Mouse (Mus musculus) mature B cell (primary cell): ENCODE data around the gene Tsc22d3.
"Not testable (repeated sequence)": the region's sequence is repeated elsewhere in the genome, so short reads cannot be mapped to it uniquely, and the experiment has no call there.

Experiments used
- in situ Hi-C: fragments of 300-500 bp; cut with MboI; formaldehyde crosslinking; loops from 2 replicates; pipeline ENCODE4 v1.14.3; 2019

Tsc22d3 gene

DNA sequence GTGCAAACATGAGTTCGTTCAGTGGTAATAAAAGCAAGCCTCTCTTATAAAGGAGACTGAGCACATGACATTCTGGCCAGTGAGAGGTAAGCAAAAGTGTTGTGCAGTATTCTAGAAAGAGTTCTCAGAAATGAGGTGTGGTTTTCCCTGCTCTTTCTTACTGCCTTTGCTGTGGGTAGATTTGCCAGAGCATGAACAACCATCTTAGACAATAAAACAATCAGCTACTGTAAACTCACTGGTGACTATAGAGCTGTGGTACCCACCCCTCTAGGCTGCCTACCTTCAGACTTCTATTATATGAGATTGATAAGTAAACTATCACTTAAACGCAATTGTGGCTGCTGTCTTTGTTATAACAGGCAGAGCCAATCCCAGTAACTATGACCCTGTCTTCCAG is 69.1 kb downstream of the Tsc22d3 start:
- in situ Hi-C loops: no loop called here

DNA sequence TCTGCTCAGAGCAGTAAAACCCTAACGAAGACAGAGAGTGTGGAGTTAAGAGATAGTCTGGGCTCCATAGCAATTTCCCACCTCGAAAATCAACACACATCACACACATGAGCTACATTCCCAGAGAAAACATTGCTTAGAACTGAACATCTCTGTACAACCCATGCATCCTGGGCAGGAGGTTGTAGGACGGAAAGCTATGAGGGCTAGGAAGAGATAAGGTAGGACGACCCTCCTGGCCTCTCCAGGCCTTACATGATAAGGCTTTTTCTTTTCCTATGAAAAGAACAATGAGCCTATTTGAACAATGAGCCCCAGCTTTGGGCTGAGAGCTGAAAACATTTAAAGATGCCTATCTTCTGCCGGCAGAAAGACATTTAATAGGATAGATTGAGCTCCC is 69.8 kb downstream of the Tsc22d3 start:
- in situ Hi-C loops: no loop called here

DNA sequence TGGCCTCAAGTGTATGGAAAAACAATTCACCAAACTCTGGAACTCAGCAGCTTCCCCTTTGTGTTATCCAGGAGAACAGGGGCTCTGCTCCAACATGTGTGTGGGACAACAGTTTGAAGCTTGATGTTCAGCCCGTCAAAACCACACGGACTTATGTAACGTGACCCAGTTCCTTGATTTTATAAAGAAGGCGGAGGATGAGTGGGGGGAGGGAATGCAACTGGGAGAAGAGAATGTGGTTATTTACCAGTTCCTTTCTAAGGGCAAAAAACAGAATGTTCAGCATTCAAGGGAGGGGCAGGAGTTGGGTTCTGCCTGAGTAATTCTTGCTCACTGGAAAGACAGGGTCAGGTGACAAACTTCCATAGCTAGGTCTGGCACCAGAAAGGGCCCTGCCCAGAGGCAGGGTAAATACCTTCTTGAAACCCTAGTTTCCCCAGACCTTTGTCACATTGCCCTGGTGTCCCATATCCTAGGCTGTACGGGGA is 71.3 kb downstream of the Tsc22d3 start:
- in situ Hi-C loops: no loop called here

DNA sequence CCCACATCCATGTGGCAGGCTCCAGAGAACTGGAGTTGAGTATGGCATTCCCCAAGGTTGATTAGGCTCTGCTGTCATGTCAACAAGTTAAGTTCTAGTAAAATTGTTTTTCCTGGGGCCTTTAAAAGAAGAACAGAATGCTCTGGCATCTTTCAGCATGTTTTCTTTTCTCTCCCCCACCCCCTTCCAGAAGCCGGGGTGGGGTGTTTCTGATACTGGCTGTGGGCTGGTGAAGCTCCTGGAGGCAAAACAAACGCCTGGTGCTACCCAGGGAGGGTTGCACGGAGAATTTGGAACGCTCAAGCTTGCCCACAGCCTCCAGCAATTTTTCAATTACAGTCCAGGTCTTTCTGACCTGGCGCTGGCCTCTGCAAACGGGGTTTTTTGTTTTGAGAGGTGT is 73.2 kb downstream of the Tsc22d3 start:
- in situ Hi-C loops: no loop called here

DNA sequence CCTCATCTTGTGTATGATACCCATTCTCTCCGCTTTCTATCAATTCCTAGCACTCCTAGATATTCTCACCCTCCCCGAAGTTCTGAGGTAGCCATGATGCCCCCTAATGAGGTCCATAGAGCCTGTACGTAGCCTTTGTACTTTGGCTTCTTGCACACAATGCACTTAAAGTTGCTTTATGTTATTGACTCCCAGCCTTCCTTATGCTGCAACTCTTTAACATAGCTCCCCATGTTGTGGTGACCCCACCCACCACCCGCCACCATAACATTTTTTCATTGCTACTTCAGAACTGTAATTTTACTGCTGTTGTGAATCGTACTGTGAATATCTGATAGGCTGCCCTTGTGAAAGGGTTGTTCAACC is 74.2 kb downstream of the Tsc22d3 start:
- in situ Hi-C loops: no loop called here

DNA sequence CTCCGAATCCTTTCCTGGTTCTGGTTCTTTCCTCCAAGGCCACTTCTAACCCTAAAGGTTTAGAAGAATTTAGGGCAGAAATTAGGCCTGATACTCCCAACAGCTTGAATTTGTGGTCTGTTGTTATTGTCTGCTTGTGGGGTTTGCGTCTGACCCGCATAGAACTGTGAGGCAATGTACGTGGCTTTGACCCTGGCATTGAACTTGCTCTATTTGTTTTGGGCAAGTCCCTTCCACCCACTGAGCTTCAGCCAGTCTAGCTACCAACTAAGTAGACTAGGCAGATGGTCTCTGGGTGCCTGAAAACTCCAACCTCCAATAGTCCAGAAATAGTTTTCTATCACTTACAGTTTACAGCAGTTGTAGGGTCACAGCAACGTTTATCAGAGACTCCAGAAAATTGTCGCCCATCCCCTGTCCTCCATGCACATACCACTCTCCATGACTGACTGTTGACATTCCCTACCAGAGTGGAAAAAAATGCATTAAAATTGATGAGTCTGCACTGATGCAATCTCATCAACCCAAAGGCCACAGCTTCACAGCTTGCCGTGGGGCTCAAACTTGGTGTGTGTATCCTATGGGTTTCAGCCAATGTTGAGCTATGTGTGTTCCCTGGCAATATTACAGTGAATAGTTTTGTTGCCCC is 74.7 kb downstream of the Tsc22d3 start:
- in situ Hi-C loops: no loop called here

DNA sequence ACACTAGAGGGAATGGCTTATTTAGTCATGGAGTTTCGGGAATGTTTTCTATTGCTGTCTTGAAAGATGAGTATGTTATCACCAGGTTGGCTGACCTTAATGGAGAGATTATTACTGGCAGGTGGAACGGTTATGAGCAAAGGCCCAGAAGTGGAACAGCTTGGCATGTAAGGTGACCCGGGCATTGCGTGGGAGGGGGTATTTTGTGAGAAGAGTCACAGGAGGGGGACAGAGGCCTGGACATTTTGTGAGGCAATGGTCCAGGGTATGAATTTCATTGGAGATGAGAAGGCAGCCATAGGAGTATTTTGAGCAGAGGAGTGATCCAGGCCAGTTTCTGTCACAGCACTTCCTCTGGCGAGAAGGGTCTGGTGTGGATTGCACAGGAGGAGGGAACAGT is 76.2 kb downstream of the Tsc22d3 start:
- in situ Hi-C loops: no loop called here

DNA sequence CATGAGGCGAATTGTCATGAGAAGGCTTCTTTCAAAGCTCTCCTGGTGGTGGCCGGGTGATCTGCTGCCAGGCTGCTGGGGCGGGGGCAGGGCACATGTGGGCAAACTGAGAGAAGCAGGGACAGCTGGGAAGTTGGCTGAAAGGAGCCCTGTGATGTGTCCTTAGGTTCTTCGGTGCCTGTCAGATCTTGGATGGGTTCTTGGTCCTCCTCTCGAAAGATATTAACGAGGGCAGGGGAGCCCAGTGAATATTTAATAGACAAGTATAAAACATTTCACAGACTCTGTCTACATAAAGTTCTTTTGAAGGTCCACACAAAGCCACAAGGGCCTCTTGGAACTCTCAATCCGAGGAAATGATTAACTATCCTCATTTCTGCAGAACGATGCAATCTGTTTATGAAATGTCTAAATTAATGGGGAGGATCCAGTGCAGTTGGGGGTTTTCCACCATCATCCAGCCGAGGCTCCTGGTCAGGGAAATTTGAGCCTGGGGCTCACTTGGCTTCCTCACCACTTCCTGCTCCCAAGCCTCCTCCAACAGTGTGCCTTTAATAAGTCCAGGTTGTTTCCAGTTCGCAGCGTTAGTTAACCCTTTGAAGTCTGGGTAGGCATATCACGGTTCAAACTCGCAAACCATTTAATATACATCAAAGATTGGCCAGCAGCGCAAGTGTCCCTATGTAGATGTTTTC is 78.2 kb downstream of the Tsc22d3 start:
- in situ Hi-C loops: no loop called here

DNA sequence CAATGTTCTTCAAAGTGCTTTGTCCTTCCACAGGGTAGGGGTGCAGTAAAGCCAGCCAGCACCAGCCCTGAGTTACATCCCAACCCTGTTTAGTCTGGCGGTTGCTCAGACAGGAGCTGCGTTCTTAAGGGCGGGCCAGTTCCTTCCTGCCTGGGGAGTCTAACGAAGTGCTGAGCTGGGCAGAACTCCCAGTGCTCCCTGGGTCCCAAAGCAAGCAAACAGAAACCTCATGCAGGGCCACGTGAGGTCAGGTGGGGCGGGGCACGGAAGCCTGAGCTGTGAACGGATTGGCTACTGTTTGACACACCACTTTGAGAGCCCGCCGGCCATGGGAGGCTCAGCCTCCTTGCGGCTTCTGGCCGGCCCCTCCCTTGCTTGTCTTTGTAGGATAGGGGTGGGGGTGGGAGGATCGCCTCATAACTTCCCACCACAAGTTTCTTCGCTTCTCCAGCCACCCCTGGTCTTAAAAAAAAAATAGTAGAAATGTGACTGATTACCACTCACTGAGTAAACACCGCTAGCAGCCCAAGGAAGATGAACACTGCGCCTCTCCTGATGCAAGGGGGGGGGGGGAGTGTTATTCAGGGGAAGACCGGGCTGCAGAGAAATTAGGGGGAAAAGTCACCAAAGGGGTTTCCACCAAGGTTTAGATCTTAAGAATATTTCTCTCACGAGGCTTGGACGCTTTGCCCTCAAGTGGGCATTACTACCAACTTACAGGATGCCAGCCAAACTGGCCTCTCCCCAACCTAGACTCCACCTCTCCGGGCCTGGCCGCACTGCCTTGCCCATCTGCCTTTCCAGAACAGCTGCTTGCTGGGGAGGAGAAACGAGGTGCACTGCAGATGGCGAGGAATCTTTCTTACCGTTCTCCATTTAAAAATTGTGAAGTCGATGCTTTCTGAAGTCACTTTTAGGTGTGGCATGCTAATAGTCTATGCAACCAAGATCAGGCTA is 80.0 kb downstream of the Tsc22d3 start:
- in situ Hi-C loops: no loop called here

DNA sequence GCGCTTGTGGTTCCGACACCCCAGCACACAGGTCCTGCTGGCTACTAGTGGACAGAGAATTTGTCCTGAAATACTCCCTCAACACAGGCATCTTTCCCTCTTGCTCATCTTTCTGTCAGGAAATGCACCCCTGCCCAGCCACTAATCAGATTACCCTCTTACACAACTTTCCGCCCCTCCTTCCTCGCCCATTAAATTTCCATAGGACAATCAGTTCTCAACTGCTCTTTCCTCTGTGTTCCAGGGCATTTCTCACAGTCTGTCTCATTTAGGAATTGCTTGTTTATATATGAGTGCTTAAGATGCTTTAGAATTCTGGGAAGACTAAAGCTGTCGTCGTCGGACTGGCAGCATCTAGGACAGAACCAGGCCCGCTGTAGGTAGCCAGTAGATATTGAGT is 82.1 kb downstream of the Tsc22d3 start:
- in situ Hi-C loops: no loop called here

DNA sequence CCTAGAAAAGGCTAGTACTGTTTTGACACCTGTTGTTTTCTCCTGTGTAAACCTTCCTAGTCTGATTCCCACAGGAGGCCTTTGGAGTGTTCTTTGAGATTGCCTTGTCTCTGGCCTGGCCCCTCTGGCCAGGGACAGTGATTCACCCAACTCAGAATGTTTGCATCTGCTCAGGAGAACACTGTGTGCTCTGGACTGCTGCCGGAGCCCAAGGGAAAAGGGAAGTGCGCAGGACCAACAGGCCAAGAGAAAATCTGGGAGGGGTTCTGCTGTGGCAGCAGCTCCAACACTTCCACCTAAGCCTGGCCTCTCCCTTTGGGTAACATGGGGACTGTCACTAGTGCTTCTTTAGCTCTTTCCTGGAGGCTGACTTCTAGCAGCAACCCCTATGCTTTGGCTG is 87.1 kb downstream of the Tsc22d3 start:
- in situ Hi-C loops: no loop called here

DNA sequence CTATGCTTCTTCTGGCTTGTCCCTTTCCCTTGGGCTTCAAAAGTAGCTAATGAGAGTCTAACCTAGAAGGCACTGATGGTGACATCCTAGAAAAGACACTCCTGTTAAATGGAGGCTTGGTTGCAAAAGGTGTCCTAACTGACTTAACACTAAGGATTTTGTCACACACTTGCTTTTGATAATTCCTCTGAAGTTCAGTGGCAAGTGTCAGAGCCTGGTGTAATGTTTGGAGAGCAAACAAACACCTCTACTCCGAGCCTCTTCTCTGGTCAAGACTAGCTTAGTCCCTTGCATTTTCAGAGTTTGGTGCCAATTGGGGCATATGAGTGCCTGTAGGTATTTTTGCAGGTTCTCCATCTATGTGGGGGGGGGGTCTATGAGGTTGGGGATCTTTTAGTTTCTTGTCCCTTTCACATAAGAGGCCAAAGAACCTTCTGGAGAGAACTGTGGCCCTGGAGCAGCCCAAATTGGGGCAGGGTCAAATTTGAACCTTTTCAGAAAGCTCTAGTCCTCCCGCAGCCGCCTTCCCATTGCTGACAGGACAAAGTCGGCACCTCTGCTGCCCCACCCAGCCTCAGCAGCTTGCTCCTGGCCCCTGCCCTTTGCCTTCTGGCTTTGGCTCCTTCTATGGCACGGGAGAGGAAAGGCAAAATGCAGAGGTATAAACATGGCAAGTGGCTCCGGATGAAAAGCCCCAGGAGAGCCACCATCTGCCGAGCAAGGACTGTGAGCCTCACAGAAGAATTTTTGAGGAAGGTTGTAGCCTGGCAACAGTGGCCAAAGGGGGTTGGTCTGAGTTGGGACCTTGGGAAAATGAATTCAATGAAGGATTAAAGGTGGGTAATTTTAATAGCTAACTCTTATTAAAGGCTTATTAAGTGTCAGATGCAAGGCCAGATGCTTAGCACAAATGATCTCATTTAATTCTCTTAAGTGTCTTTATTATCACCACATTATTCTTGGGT is 88.5 kb downstream of the Tsc22d3 start:
- in situ Hi-C loops: no loop called here

DNA sequence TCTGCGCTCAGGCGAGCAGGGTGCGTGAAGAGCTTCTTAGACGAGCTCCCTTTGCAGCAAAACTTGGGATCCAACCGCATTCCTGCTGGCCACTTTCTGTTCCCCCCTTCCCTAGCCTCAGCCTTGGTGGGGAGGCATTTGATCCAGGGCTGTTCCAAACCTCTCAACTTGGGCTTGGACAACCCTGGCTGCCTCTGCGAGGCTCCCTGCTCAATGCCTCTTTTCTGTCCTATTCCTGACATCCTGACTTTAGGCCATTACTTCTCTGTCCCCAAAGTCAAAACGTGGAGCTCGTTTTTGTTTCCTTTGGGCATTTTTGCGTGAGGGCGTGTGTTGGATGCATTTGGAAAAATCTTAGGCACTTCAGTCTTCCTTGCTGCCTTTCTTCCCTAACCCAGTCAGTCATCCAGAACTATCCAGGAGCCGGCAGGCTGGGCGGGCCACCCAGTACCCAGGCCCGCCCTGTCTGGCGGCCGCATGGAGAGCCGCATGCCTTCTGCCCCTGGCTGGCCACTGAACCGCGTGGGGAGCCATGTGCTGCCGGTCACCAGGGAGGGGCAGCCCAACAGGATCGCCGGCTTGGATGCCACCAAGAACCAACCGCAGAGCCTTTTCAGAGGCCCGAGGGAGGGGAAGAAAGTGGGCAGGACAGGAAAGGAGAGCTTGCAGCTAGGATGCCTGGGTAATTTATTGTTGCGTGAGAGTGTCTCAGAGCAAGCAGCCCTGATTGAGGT is 89.6 kb downstream of the Tsc22d3 start:
- in situ Hi-C loops: no loop called here

DNA sequence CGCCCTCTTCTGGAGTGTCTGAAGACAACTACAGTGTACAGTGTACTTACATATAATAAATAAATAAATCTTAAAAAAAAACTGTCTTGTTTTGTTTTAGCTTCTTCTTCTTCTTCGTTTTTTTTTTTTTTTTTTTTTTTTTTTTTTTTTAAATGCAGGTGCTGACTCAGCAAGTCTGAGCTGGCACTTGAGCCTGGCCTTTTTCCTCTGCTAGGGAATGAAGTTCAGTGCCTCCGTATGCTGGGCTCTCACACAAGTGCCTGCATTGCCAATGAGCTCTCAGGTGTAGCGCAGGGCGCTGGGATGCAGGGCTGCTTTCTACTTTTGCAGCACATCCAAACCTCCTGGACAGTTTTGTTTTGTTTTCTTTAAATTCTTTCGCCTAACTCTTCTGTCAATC is 90.6 kb downstream of the Tsc22d3 start:
- in situ Hi-C loops: no loop called here

DNA sequence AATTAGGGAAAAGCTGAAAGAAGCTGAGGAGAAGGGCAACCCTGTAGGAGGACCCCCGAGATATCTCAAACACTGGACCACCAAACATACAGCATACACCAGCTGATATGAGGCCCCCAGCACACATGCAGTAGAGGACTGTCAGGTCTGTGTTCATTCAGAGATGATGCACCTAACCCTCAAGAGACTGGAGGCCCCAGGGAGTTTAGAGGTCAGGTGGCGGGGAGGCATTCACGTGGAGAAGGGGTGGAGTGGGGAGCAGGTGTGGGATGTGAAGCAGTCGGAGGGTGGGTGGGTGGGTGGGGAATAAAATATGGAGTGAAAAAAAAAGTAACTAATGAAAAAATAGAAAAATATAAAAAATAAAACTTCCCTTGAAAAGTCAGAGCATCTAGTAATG is 91.7 kb downstream of the Tsc22d3 start:
- in situ Hi-C loops: not testable (repeated sequence)

DNA sequence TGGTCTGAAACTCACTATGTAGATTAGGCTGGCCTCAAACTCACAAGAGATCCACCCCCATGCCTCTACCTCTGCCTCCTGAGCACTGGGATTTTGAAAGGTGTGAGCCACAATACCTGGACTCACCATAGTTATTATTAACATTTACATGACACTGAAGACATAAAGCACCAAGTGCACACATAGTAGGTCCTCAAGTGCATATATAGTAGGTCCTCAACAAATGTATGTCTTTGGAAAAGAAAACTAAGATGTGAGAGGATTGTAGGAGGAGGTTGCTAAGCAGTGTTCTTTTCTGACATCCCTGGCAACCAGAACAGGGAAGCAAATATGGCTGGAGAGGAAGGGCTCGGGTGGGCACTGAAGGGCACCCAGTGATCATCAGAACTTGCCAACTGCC is 93.1 kb downstream of the Tsc22d3 start:
- in situ Hi-C loops: no loop called here

DNA sequence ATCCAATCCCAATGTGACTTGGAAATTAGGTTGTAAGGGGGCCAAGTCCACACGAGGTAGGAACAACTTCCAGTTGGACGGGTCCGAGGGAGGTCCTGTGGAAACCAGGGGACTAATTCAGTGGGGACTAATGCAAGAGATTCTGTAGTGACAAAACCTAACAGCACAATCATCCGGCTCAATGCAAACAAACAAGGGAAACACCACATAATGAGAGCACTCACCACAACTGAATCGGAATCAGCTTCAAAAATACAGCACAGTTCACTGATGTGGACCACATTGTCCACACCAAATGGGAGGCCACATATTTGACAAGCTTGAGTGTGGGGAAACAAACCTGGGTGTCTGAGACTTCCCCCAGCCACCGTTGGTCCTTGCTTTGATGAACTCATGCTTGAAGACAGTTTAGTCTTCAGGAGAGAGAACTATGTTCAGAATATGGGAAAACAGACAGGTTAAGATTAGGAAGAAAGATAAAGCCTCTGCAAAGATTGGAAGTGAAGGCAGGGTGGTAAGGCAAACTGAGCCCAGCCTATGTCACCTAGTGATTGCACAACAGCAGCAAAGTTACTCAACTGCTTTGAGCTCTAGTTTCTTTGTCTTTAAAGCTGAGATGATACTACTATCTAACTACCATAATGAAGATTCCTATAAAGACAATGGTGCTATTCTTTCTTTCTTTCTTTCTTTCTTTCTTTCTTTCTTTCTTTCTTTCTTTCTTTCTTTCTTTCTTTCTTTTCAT is 93.9 kb downstream of the Tsc22d3 start:
- in situ Hi-C loops: no loop called here

DNA sequence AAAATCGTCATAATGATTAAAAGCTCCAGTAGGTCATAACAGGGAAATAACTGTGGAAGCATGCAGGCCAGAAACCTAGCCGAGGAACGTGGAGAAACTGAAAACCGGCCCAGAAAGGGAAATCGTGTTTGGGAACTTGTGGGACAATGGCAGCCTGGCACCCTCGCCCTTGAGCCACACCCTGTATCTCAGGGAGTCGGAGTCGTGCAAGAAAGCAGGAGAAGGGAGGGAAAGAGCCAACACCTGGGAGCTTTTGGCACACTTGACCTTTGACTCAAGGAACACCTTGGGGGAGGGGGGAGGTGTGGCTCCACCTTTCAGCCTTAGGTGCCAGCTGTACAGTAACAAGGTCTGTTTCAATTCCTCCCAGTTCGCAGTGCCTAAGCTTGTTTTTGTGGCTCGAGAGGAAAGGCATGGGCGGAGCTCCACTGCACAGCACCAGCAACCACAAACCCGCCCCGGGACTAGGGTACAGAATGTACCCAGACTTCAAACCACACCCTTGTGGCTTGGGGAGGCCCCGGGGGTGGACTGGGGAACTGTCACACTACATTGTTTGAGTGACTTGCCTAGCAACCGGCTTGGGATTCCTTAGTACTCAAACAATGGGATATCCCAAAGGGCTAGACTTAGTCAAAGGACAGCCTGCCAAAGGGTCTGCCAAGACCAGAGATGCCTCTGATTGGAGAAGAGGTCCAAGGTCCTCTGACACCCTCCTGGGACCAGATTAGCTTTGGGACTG is 94.8 kb downstream of the Tsc22d3 start:
- in situ Hi-C loops: no loop called here

DNA sequence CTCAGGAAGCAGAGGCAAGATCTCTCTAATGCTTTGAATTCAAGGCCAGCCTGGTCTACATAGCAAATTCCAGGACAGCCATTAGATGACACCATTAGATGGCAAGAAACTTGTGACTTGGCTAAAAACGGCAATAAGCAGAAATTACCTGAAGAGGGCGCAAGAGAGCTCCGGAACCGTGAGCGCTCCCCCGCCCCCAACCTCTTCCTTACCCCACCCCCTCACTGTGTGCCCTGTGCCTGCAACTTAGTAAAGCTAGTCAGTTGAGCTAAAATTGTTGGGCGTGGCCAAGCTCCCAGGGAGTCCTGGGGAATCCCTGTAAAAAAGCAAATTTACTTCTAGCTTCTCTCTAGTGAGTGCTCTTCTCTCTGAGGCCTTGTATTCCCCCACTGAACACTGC is 96.6 kb downstream of the Tsc22d3 start:
- in situ Hi-C loops: loop anchor here (5.0 kb wide), 1 partner anchor 33 kb away; no protein-coding TSS in a partner anchor
